Mouse (Mus musculus): Measurements from ENCODE around the gene Hspa1l.

DNA sequence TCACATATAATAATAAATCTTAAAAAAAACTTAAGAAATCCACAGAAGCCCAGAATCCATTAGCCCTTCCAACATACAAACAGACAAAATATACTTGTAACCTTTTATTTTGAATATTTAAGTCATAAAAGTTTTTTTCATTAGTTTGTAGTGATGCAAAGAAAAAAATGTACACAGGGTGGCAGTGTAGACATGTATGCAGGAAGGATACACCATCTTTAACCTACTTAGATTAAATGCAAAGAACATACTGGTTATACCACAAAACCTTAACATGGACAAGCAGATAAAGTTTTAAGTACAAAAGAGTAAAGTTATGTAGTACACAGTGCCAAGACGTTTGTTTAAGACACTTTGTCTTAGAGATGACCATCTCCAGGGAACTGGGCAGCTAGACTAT lies 16.2 kb upstream of the Hspa1l start:
- TF ChIP-seq CTCF (IDR thresholded peaks at IDR 0.05; ENCODE audit: low read depth) (peak; percentile 64), EP300 (IDR thresholded peaks at IDR 0.05; ENCODE audit: low read depth) (no peak)

Measured in liver, postnatal 0 days (tissue).